Comparison of ENCODE assay signal across 13 mouse cellular contexts in genomic region chr6:92478612-92479011, GRCm38 (mm10).
DNase-seq lines count a peak whose midpoint lies in the region; ATAC-seq lines count a peak whose summit lies in the region.
"Had no signal": no experiment of that assay in that cellular context is flagged by ENCODE, and none has a peak within 500 bp of the region (broad histone marks: within the 10 kb centered on the region; RNA-seq: fewer than 3 reads in every experiment).

No protein-coding gene starts in this region.

- H3K4me2 ChIP-seq in heart, embryonic 16.5 days (ENCODE audit: low read depth, low read length) = peak overlapping the region; percentile 71; the same call in 1 of the 2 replicates
- H3K4me2 ChIP-seq in forebrain, embryonic 16.5 days (ENCODE audit: low read length) = peak overlapping the region; percentile 68; the same call in 1 of the 2 replicates
- H3K4me2 ChIP-seq in midbrain, embryonic 15.5 days = peak overlapping the region; percentile 51

- peaks cover 14% of the 10 kb centered on the region; the same call in 1 of the 2 replicates for H3K4me1 ChIP-seq in heart, embryonic 16.5 days (ENCODE audit: control insufficient read depth, insufficient read depth, low read length)
- peaks cover 18% of the 10 kb centered on the region for H3K4me1 ChIP-seq in forebrain, embryonic 16.5 days (replicated peaks; ENCODE audit: control insufficient read depth, insufficient read depth, low read length)
- H3K4me1 ChIP-seq in midbrain, embryonic 15.5 days = peaks cover 47% of the 10 kb centered on the region

- H3K4me3 ChIP-seq in heart, embryonic 16.5 days (ENCODE audit: low read length) = no peak overlapping the region
- H3K4me3 ChIP-seq in forebrain, embryonic 16.5 days (replicated peaks; ENCODE audit: low read length) = no peak overlapping the region
- peak overlapping the region; percentile 45 for H3K4me3 ChIP-seq in midbrain, embryonic 15.5 days
- H3K4me3 ChIP-seq: megakaryocyte, embryonic 14.5 days had no signal

- H3K27me3 ChIP-seq in heart, embryonic 16.5 days (ENCODE audit: control insufficient read depth, insufficient read depth, low read length) = no peaks in the 10 kb centered on the region
- H3K27me3 ChIP-seq in forebrain, embryonic 16.5 days (replicated peaks; ENCODE audit: control insufficient read depth, insufficient read depth, low read length) = no peaks in the 10 kb centered on the region
- no peaks in the 10 kb centered on the region for H3K27me3 ChIP-seq in midbrain, embryonic 15.5 days (replicated peaks)

- no peak overlapping the region for H3K27ac ChIP-seq in heart, embryonic 16.5 days (ENCODE audit: low read length)
- H3K27ac ChIP-seq in forebrain, embryonic 16.5 days (ENCODE audit: low read length) = no peak overlapping the region
- H3K27ac ChIP-seq in midbrain, embryonic 15.5 days = peak overlapping the region; percentile 84

- H3K9ac ChIP-seq in heart, embryonic 16.5 days (ENCODE audit: low read length) = no peak overlapping the region; the same call in 1 of the 2 replicates
- no peak overlapping the region for H3K9ac ChIP-seq in forebrain, embryonic 16.5 days (replicated peaks; ENCODE audit: low read depth, low read length)
- peak overlapping the region; percentile 11; the same call in 1 of the 2 replicates for H3K9ac ChIP-seq in midbrain, embryonic 15.5 days

- H3K36me3 ChIP-seq in heart, embryonic 16.5 days (ENCODE audit: control insufficient read depth, insufficient read depth) = no peaks in the 10 kb centered on the region
- no peaks in the 10 kb centered on the region for H3K36me3 ChIP-seq in forebrain, embryonic 16.5 days (ENCODE audit: control insufficient read depth, insufficient read depth)
- H3K36me3 ChIP-seq in midbrain, embryonic 15.5 days (replicated peaks) = no peaks in the 10 kb centered on the region

- H3K9me3 ChIP-seq in heart, embryonic 16.5 days (replicated peaks; ENCODE audit: control insufficient read depth, low read length) = no peaks in the 10 kb centered on the region
- H3K9me3 ChIP-seq in forebrain, embryonic 16.5 days (ENCODE audit: control insufficient read depth, low read length) = no peaks in the 10 kb centered on the region
- no peaks in the 10 kb centered on the region for H3K9me3 ChIP-seq in midbrain, embryonic 15.5 days
- H3K9me3 ChIP-seq: megakaryocyte, embryonic 14.5 days had no signal

- WGBS in heart, embryonic 16.5 days = 92% methylated on average over 1 of the region's 1 CpGs
- 96% methylated on average over 1 of the region's 1 CpGs for whole genome bisulfite sequencing in forebrain, embryonic 16.5 days
- 92% methylated on average over 1 of the region's 1 CpGs for WGBS in midbrain, embryonic 15.5 days

- no peak for ATAC-seq in cerebellum, adult (ENCODE audit: insufficient number of reproducible peaks, low FRiP score, low TSS enrichment)
- ATAC-seq in heart, embryonic 16.5 days (replicated peaks; ENCODE audit: extremely low read depth, insufficient read depth, low FRiP score) = no peak
- ATAC-seq in forebrain, embryonic 16.5 days = no peak
- no peak for ATAC-seq in midbrain, embryonic 15.5 days (replicated peaks)
- ATAC-seq: activated CD4-positive, CD25-positive, alpha-beta regulatory T cell, adult 4 months had no signal

- peak; percentile 42 to 60 for DNase-seq in cerebellum, postnatal 10 days
- no peak for DNase-seq in heart, adult 18-20 months
- no peak for DNase-seq in embryo, embryonic 10 days (ENCODE audit: low spot score)
- no peak for DNase-seq in spleen, postnatal 10 days (ENCODE audit: low spot score in 2 of 2)
- DNase-seq: kidney, adult 11 months; layer of hippocampus, adult 9-11 months; liver had no signal

Comparison
In these comparisons a context has a peak if more than half of its experiments do, and no peak if none do; other contexts are left out.
1. DNase-seq: peak in cerebellum, postnatal 10 days (2 of 2); none in heart, adult 18-20 months (0 of 2), embryo, embryonic 10 days (single experiment) and spleen, postnatal 10 days (0 of 2).
2. Peak in every context shown above with its lines, with median percentiles within 50 percentile points of each other: H3K4me2 ChIP-seq.